Comparison of ENCODE assay signal across 9 mouse cellular contexts in genomic region chr2:30161809-30162208, GRCm38 (mm10). TPM values are rescaled to one million over a fixed set of nuclear protein-coding genes. Genes with fewer than 3 reads are reported as not detected.
DNase-seq lines count a peak whose midpoint lies in the region; ATAC-seq and TF ChIP-seq lines count a peak whose summit lies in the region.
"Had no signal": no experiment of that assay in that cellular context is flagged by ENCODE, and none has a peak within 500 bp of the region (broad histone marks: within the 10 kb centered on the region; RNA-seq: fewer than 3 reads in every experiment).

No protein-coding gene starts in this region.

- H3K27me3 ChIP-seq in heart, adult 2 months (ENCODE audit: control insufficient read depth, insufficient read depth, low read length): no peaks in the 10 kb centered on the region
- no peaks in the 10 kb centered on the region for H3K27me3 ChIP-seq in thymus, adult 2 months (ENCODE audit: control insufficient read depth, insufficient read depth, low read length)

- no peak overlapping the region for H3K27ac ChIP-seq in heart, adult 2 months
- H3K27ac ChIP-seq in thymus, adult 2 months (ENCODE audit: control insufficient read depth, insufficient read depth, low read length): no peak overlapping the region

- no peaks in the 10 kb centered on the region for H3K36me3 ChIP-seq in heart, adult 2 months (ENCODE audit: control insufficient read depth, insufficient read depth, low read length)
- H3K36me3 ChIP-seq in thymus, adult 2 months (ENCODE audit: control insufficient read depth, insufficient read depth, low read length): no peaks in the 10 kb centered on the region

- TF ChIP-seq CTCF in heart, adult 2 months (IDR thresholded peaks at IDR 0.05): peak; percentile 86
- no peak for TF ChIP-seq CTCF in thymus, adult 2 months (IDR thresholded peaks at IDR 0.05; ENCODE audit: borderline replicate concordance, control insufficient read depth, extremely low read depth, insufficient read depth, low read length, poor library complexity)

- intact Hi-C loops in heart, adult 2 months (cut with DNase I): loop anchor here (1.0 to 5.0 kb wide), 2 partner anchors 34 to 120 kb away; no protein-coding TSS in a partner anchor
- intact Hi-C loops in heart, postnatal 25 days (cut with DNase I): loop anchor here (2.0 to 10.0 kb wide), 3 partner anchors 33 to 117 kb away; partner anchors contain the start of gene Wdr34

- no peak for TF ChIP-seq POLR2A in heart, adult 2 months (IDR thresholded peaks at IDR 0.05; ENCODE audit: insufficient read depth, low read depth, low read length)
- TF ChIP-seq POLR2A in thymus, adult 2 months (IDR thresholded peaks at IDR 0.05; ENCODE audit: control insufficient read depth, extremely low read depth, insufficient read depth, low read length, poor library complexity): no peak

- H3K9ac ChIP-seq in heart, adult 2 months (ENCODE audit: low read depth, low read length): no peak overlapping the region

- peak; percentile 59; the same call in 1 of the 2 replicates for ATAC-seq in granulocyte monocyte progenitor cell, adult 5-6 weeks (replicated peaks; ENCODE audit: poor library complexity, severe bottlenecking)

- TF ChIP-seq EP300 in heart, adult 2 months (IDR thresholded peaks at IDR 0.05; ENCODE audit: insufficient read depth, low read depth, low read length): no peak

- H3K79me2 ChIP-seq in heart, adult 2 months (replicated peaks; ENCODE audit: control insufficient read depth, insufficient read depth, low read length): no peaks in the 10 kb centered on the region

- DNase-seq in heart, adult 2 months: no peak
- no peak for DNase-seq in heart, postnatal 25 days (ENCODE audit: low spot score)
- peak; percentile 35 for DNase-seq in thymus, adult 2 months
- DNase-seq in thymus, adult 18-20 months: no peak
- peak; percentile 36 for DNase-seq in thymus, postnatal 14 days
- DNase-seq in layer of hippocampus, adult 11-12 months (ENCODE audit: low spot score): no peak
- DNase-seq in kidney, postnatal 4 days: no peak

- H3K4me3 ChIP-seq in heart, adult 2 months: no peak overlapping the region
- H3K4me3 ChIP-seq in thymus, adult 2 months (ENCODE audit: control insufficient read depth, insufficient read depth, low read length): no peak overlapping the region
- H3K4me3 ChIP-seq: myocyte had no signal

- H3K4me1 ChIP-seq in heart, adult 2 months (ENCODE audit: control insufficient read depth, insufficient read depth, low read length): no peaks in the 10 kb centered on the region
- no peaks in the 10 kb centered on the region for H3K4me1 ChIP-seq in thymus, adult 2 months (replicated peaks; ENCODE audit: control insufficient read depth, insufficient read depth, low read length)

RNA-seq across cellular contexts. Expression of gene Endog, which starts 9.5 kb away (rescaled TPM):
- 10 to 100 TPM; 90.6 to 93.3 TPM for total RNA-seq in heart, adult 2 months (2021)
- 87.4 and 119 TPM in 2 replicates for polyA plus RNA-seq in heart, adult 2 months (2012; rRNA removed)
- 100 to 1,000 TPM in 1 of 2 experiments, 10 to 100 TPM in 1; 93.8 to 100 TPM for total RNA-seq in heart, postnatal 25 days (2021)
- polyA plus RNA-seq in thymus, adult 2 months (2012; rRNA removed): 37.8 and 40.3 TPM in 2 replicates
- 5.0 and 7.9 TPM in 2 replicates for total RNA-seq in granulocyte monocyte progenitor cell, adult 5-6 weeks (2014; fragmentation: Nextera tagmentation)
- 3.2 and 8.3 TPM in 2 replicates for total RNA-seq in granulocyte monocyte progenitor cell, adult 5-6 weeks (2017)

RNA-seq across cellular contexts. Expression of gene Spout1, which starts 16.4 kb away (rescaled TPM):
- total RNA-seq in heart, adult 2 months (2021): 1 to 10 TPM; 5.1 to 5.4 TPM
- polyA plus RNA-seq in heart, adult 2 months (2012; rRNA removed): 9.4 and 10.3 TPM in 2 replicates
- 1 to 10 TPM; 4.5 to 6.1 TPM for total RNA-seq in heart, postnatal 25 days (2021)
- polyA plus RNA-seq in thymus, adult 2 months (2012; rRNA removed): 41.9 and 44.9 TPM in 2 replicates
- total RNA-seq in granulocyte monocyte progenitor cell, adult 5-6 weeks (2014; fragmentation: Nextera tagmentation): 40.2 and 58.2 TPM in 2 replicates
- total RNA-seq in granulocyte monocyte progenitor cell, adult 5-6 weeks (2017): 44.3 and 49.7 TPM in 2 replicates

RNA-seq across cellular contexts. Expression of gene Tbc1d13, which starts 28.3 kb away (rescaled TPM):
- 10 to 100 TPM; 17.2 to 17.4 TPM for total RNA-seq in heart, adult 2 months (2021)
- polyA plus RNA-seq in heart, adult 2 months (2012; rRNA removed): 25.4 and 33.7 TPM in 2 replicates
- 10 to 100 TPM; 19.9 to 23.0 TPM for total RNA-seq in heart, postnatal 25 days (2021)
- polyA plus RNA-seq in thymus, adult 2 months (2012; rRNA removed): 92.3 and 92.9 TPM in 2 replicates
- total RNA-seq in granulocyte monocyte progenitor cell, adult 5-6 weeks (2014; fragmentation: Nextera tagmentation): 65.9 and 83.5 TPM in 2 replicates
- 42.2 and 49.2 TPM in 2 replicates for total RNA-seq in granulocyte monocyte progenitor cell, adult 5-6 weeks (2017)

RNA-seq across cellular contexts. Expression of gene Zer1, which starts 37.4 kb away (rescaled TPM):
- 10 to 100 TPM; 21.9 to 26.6 TPM for total RNA-seq in heart, adult 2 months (2021)
- polyA plus RNA-seq in heart, adult 2 months (2012; rRNA removed): 45.1 TPM in 2 replicates
- total RNA-seq in heart, postnatal 25 days (2021): 10 to 100 TPM; 23.5 to 26.7 TPM
- polyA plus RNA-seq in thymus, adult 2 months (2012; rRNA removed): 140 and 153 TPM in 2 replicates
- total RNA-seq in granulocyte monocyte progenitor cell, adult 5-6 weeks (2014; fragmentation: Nextera tagmentation): 18.3 and 22.7 TPM in 2 replicates
- total RNA-seq in granulocyte monocyte progenitor cell, adult 5-6 weeks (2017): 8.5 and 10.6 TPM in 2 replicates

RNA-seq across cellular contexts. Expression of gene Kyat1, which starts 43.8 kb away (rescaled TPM):
- 10 to 100 TPM; 32.1 to 35.7 TPM for total RNA-seq in heart, adult 2 months (2021)
- polyA plus RNA-seq in heart, adult 2 months (2012; rRNA removed): 57.5 and 68.6 TPM in 2 replicates
- 10 to 100 TPM; 43.1 to 44.0 TPM for total RNA-seq in heart, postnatal 25 days (2021)
- polyA plus RNA-seq in thymus, adult 2 months (2012; rRNA removed): 32.3 and 35.3 TPM in 2 replicates
- 2.6 and 12.8 TPM in 2 replicates for total RNA-seq in granulocyte monocyte progenitor cell, adult 5-6 weeks (2014; fragmentation: Nextera tagmentation)
- total RNA-seq in granulocyte monocyte progenitor cell, adult 5-6 weeks (2017): 4.7 and 8.5 TPM in 2 replicates

Comparison
In these comparisons a context has a peak if more than half of its experiments do, and no peak if none do; other contexts are left out.
1. DNase-seq: peak in thymus, adult 2 months (single experiment) and thymus, postnatal 14 days (single experiment); none in heart, adult 2 months (0 of 2), heart, postnatal 25 days (single experiment), thymus, adult 18-20 months (0 of 2), layer of hippocampus, adult 11-12 months (single experiment) and kidney, postnatal 4 days (0 of 2).
2. RNA of gene Endog, which starts 9.5 kb away (total RNA-seq): 93.8 to 100 TPM in heart, postnatal 25 days and 90.6 to 93.3 TPM in heart, adult 2 months; 3.2 to 8.3 TPM in granulocyte monocyte progenitor cell, adult 5-6 weeks; every median in the first group is over 4 times any median in the second.
3. RNA of gene Spout1, which starts 16.4 kb away (total RNA-seq): 40.2 to 58.2 TPM in granulocyte monocyte progenitor cell, adult 5-6 weeks; 4.5 to 6.1 TPM in heart, postnatal 25 days and 5.1 to 5.4 TPM in heart, adult 2 months; every median in the first group is over 4 times any median in the second.